Mouse (Mus musculus) stomach, adult 2 months (tissue): ENCODE results near the gene Spata1. TPM values are rescaled to one million over a fixed set of nuclear protein-coding genes. Genes with fewer than 3 reads are reported as not detected.

Experiments used
- polyA plus RNA-seq: library from polyadenylated mRNA; depleted of rRNA; stranded (reverse); fragments of >200 nt; gene quantifications from 2 replicates; pipeline ENCODE4 v1.2.3, GENCODE M21; 2012; rRNA removed

Spata1 gene
- 0.03 and 0.13 TPM in 2 replicates for polyA plus RNA-seq

GRCm38 (mm10) chr3:146499431-146500002 is at the start of gene Spata1, which contains the start of gene Gng5:
Gene Spata1 (minus strand): TSS chr3:146499753.
Gene Gng5 (plus strand): TSS chr3:146499807.

GRCm38 (mm10) chr3:146520798-146521651 is 21.5 kb upstream of the Spata1 start, which contains the start of gene Rpf1:
Gene Rpf1 (minus strand): TSS chr3:146521429.

GRCm38 (mm10) chr3:146449745-146450250 is 49.8 kb downstream of the Spata1 start, which contains the start of gene Ctbs:
Gene Ctbs (plus strand): TSS chr3:146449795.

Other genes with a start within 250 kb of the Spata1 start
- gene Ssx2ip, start 95.1 kb downstream of the Spata1 start, polyA plus RNA-seq: 3.0 and 3.7 TPM in 2 replicates
- gene Ctbs, start 50.0 kb downstream of the Spata1 start, polyA plus RNA-seq: 0.47 and 0.91 TPM in 2 replicates
- 377 and 573 TPM in 2 replicates for gene Gng5, start 54 bp upstream of the Spata1 start, polyA plus RNA-seq
- gene Rpf1, start 21.7 kb upstream of the Spata1 start, polyA plus RNA-seq: 0.95 and 1.5 TPM in 2 replicates
- not detected in 2 replicates for gene Uox, start 70.7 kb upstream of the Spata1 start, polyA plus RNA-seq
- gene Dnase2b, start 115.8 kb upstream of the Spata1 start, polyA plus RNA-seq: not detected in 2 replicates
- not detected in 2 replicates for gene 4930503B20Rik, start 151.6 kb upstream of the Spata1 start, polyA plus RNA-seq
- gene Samd13, start 185.8 kb upstream of the Spata1 start, polyA plus RNA-seq: not detected in 2 replicates